23 mouse cellular contexts compared by ENCODE assay signal in the genomic region with DNA sequence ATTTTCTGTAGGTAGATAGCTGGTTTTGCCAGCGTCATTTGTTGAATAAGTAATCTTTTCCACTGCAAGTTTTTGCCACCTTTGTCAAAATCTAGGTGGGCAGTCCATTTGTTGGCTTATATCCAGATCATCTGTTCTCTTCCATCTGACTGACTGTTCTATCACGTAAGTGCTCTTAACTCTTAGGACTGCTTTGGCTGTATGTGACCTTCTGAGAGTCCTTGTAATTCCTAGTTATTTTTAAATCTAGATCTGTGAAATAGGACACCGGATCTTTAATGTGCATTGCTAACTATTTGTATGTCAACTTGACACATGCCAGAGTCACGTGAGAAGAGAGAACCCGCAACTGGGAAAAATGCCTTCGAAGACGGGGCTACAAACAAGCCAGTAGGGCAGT. TPM values are rescaled to one million over a fixed set of nuclear protein-coding genes. Genes with fewer than 3 reads are reported as not detected.
A peak's percentile ranks its signal among the peaks of the same experiment; 100 is the strongest.
DNase-seq lines count a peak whose midpoint lies in the region; ATAC-seq and TF ChIP-seq lines count a peak whose summit lies in the region.
"Had no signal": no experiment of that assay in that cellular context is flagged by ENCODE, and none has a peak within 500 bp of the region (broad histone marks: within the 10 kb centered on the region; RNA-seq: fewer than 3 reads in every experiment).

No protein-coding gene starts in this region.

- no peak overlapping the region for H3K9ac ChIP-seq in heart, embryonic 12.5 days
- no peak overlapping the region for H3K9ac ChIP-seq in heart, embryonic 15.5 days
- no peak overlapping the region for H3K9ac ChIP-seq in heart, adult 2 months (ENCODE audit: low read depth, low read length)
- no peak overlapping the region for H3K9ac ChIP-seq in kidney, postnatal 0 days (ENCODE audit: low read depth, low read length)
- H3K9ac ChIP-seq: embryonic facial prominence, embryonic 12.5 days; embryonic facial prominence, embryonic 15.5 days; forebrain, postnatal 0 days; hindbrain, embryonic 13.5 days; intestine, embryonic 15.5 days had no signal

- TF ChIP-seq POLR2A in heart, adult 2 months (IDR thresholded peaks at IDR 0.05; ENCODE audit: insufficient read depth, low read depth, low read length), result no peak

- peaks cover 4% of the 10 kb centered on the region; the same call in 1 of the 2 replicates for H3K36me3 ChIP-seq in heart, embryonic 12.5 days
- H3K36me3 ChIP-seq in heart, embryonic 15.5 days, result no peaks in the 10 kb centered on the region
- peaks cover 9% of the 10 kb centered on the region for H3K36me3 ChIP-seq in heart, adult 2 months (ENCODE audit: control insufficient read depth, insufficient read depth, low read length)
- H3K36me3 ChIP-seq in kidney, postnatal 0 days (ENCODE audit: insufficient read depth, low read length), result no peaks in the 10 kb centered on the region
- H3K36me3 ChIP-seq: embryonic facial prominence, embryonic 12.5 days; embryonic facial prominence, embryonic 15.5 days; hindbrain, embryonic 10.5 days; hindbrain, embryonic 13.5 days; intestine, embryonic 15.5 days had no signal

- ATAC-seq in heart, embryonic 12.5 days (ENCODE audit: insufficient number of reproducible peaks, low FRiP score), result no peak
- peak; percentile 43; the same call in 1 of the 2 replicates for ATAC-seq in heart, embryonic 15.5 days (replicated peaks; ENCODE audit: insufficient number of reproducible peaks, insufficient read depth, low FRiP score, low read depth)
- ATAC-seq in kidney, postnatal 0 days (replicated peaks; ENCODE audit: low FRiP score, low read depth), result no peak
- ATAC-seq: CD4-positive, CD25-positive, alpha-beta regulatory T cell, adult 4 months; forebrain, embryonic 14.5 days; forebrain, postnatal 0 days; hindbrain, embryonic 16.5 days; intestine, embryonic 15.5 days had no signal

- H3K4me2 ChIP-seq in heart, embryonic 12.5 days, result no peak overlapping the region
- no peak overlapping the region for H3K4me2 ChIP-seq in heart, embryonic 15.5 days
- no peak overlapping the region for H3K4me2 ChIP-seq in kidney, postnatal 0 days (ENCODE audit: low read length)
- H3K4me2 ChIP-seq: embryonic facial prominence, embryonic 12.5 days; embryonic facial prominence, embryonic 15.5 days; hindbrain, embryonic 13.5 days; intestine, embryonic 15.5 days had no signal

- intact Hi-C loops in heart, postnatal 25 days (cut with DNase I), result no loop called here
- intact Hi-C loops in heart, adult 2 months (cut with DNase I), result no loop called here

- no peak for DNase-seq in heart, postnatal 25 days (ENCODE audit: low spot score)
- DNase-seq in heart, adult 2 months, result no peak
- peak; percentile 7 for DNase-seq in kidney, postnatal 0 days (ENCODE audit: low spot score)
- no peak for DNase-seq in kidney, adult 18-20 months
- DNase-seq: adrenal gland, adult 2 months; adrenal gland, postnatal 14 days; cerebellum, adult 11 months; cerebellum, adult 2 months; cerebellum, adult 9-11 months; cerebellum, postnatal 25 days; forebrain, postnatal 0 days; gastrocnemius, postnatal 36 days had no signal

- 0 out of 2 replicates have a peak, but pooled peaks cover 1% of the 10 kb centered on the region for H3K79me2 ChIP-seq in heart, adult 2 months (replicated peaks; ENCODE audit: control insufficient read depth, insufficient read depth, low read length)

- no peak overlapping the region for H3K4me3 ChIP-seq in heart, embryonic 12.5 days
- no peak overlapping the region for H3K4me3 ChIP-seq in heart, embryonic 15.5 days
- no peak overlapping the region for H3K4me3 ChIP-seq in heart, adult 2 months
- no peak overlapping the region for H3K4me3 ChIP-seq in kidney, postnatal 0 days (replicated peaks; ENCODE audit: low read depth, low read length)
- H3K4me3 ChIP-seq: embryonic facial prominence, embryonic 12.5 days; embryonic facial prominence, embryonic 15.5 days; heart, embryonic 10.5 days; hindbrain, embryonic 10.5 days; hindbrain, embryonic 13.5 days; intestine, embryonic 15.5 days had no signal

- TF ChIP-seq CTCF in heart, adult 2 months (IDR thresholded peaks at IDR 0.05), result no peak
- no peak for TF ChIP-seq CTCF in kidney, postnatal 0 days (IDR thresholded peaks at IDR 0.05; ENCODE audit: low read depth)

- no peak for TF ChIP-seq EP300 in heart, adult 2 months (IDR thresholded peaks at IDR 0.05; ENCODE audit: insufficient read depth, low read depth, low read length)

- no peaks in the 10 kb centered on the region for H3K9me3 ChIP-seq in heart, embryonic 12.5 days (replicated peaks)
- H3K9me3 ChIP-seq in heart, embryonic 15.5 days (replicated peaks), result no peaks in the 10 kb centered on the region
- no peaks in the 10 kb centered on the region for H3K9me3 ChIP-seq in kidney, postnatal 0 days (replicated peaks; ENCODE audit: low read length)
- H3K9me3 ChIP-seq: embryonic facial prominence, embryonic 12.5 days; embryonic facial prominence, embryonic 15.5 days; heart, embryonic 10.5 days; hindbrain, embryonic 10.5 days; hindbrain, embryonic 13.5 days; intestine, embryonic 15.5 days had no signal

- H3K27ac ChIP-seq in heart, embryonic 12.5 days (ENCODE audit: poor library complexity, severe bottlenecking), result peak overlapping the region; percentile 62
- H3K27ac ChIP-seq in heart, embryonic 15.5 days, result peak overlapping the region; percentile 76
- H3K27ac ChIP-seq in heart, adult 2 months, result no peak overlapping the region
- no peak overlapping the region for H3K27ac ChIP-seq in kidney, postnatal 0 days
- H3K27ac ChIP-seq: embryonic facial prominence, embryonic 12.5 days; embryonic facial prominence, embryonic 15.5 days; heart, embryonic 10.5 days; hindbrain, embryonic 10.5 days; hindbrain, embryonic 13.5 days; intestine, embryonic 15.5 days had no signal

- WGBS in heart, embryonic 12.5 days, result 51% methylated on average over 7 of the region's 7 CpGs
- WGBS in heart, embryonic 15.5 days, result 43% methylated on average over 7 of the region's 7 CpGs
- WGBS in heart, adult 2 months, result 72% methylated on average over 7 of the region's 7 CpGs
- WGBS in kidney, postnatal 0 days, result 49% methylated on average over 7 of the region's 7 CpGs

- peaks cover 20% of the 10 kb centered on the region for H3K4me1 ChIP-seq in heart, embryonic 12.5 days (replicated peaks)
- peaks cover 26% of the 10 kb centered on the region for H3K4me1 ChIP-seq in heart, embryonic 15.5 days (replicated peaks)
- H3K4me1 ChIP-seq in heart, adult 2 months (ENCODE audit: control insufficient read depth, insufficient read depth, low read length), result peaks cover 4% of the 10 kb centered on the region
- H3K4me1 ChIP-seq in kidney, postnatal 0 days (replicated peaks; ENCODE audit: insufficient read depth, low read length), result no peaks in the 10 kb centered on the region
- H3K4me1 ChIP-seq: embryonic facial prominence, embryonic 12.5 days; embryonic facial prominence, embryonic 15.5 days; intestine, embryonic 15.5 days had no signal

- no peaks in the 10 kb centered on the region for H3K27me3 ChIP-seq in heart, embryonic 12.5 days (replicated peaks)
- H3K27me3 ChIP-seq in heart, embryonic 15.5 days, result no peaks in the 10 kb centered on the region
- no peaks in the 10 kb centered on the region for H3K27me3 ChIP-seq in heart, adult 2 months (ENCODE audit: control insufficient read depth, insufficient read depth, low read length)
- no peaks in the 10 kb centered on the region for H3K27me3 ChIP-seq in kidney, postnatal 0 days (ENCODE audit: insufficient read depth, low read length)
- H3K27me3 ChIP-seq: embryonic facial prominence, embryonic 12.5 days; embryonic facial prominence, embryonic 15.5 days; hindbrain, embryonic 13.5 days; intestine, embryonic 15.5 days had no signal

RNA-seq across cellular contexts. Expression of a gene that starts 37.3 kb away (rescaled TPM):
- polyA plus RNA-seq in heart, embryonic 12.5 days (2016; fragmentation: Nextera tagmentation; extraction: Ambion mirVana), result 7.1 and 7.6 TPM in 2 replicates
- total RNA-seq in heart, postnatal 25 days (2021), result 10 to 100 TPM; 23.5 to 25.5 TPM
- polyA plus RNA-seq in heart, embryonic 15.5 days (2015; fragmentation: Nextera tagmentation; extraction: Ambion mirVana), result 11.1 and 11.7 TPM in 2 replicates
- total RNA-seq in heart, adult 2 months (2021), result 10 to 100 TPM; 25.5 to 25.9 TPM
- 7.8 and 15.0 TPM in 2 replicates for polyA plus RNA-seq in heart, adult 2 months (2012; rRNA removed)
- 6.5 and 9.0 TPM in 2 replicates for polyA plus RNA-seq in kidney, postnatal 0 days (2015; fragmentation: Nextera tagmentation; extraction: Ambion mirVana)

Comparison
In these comparisons a context has a peak if more than half of its experiments do, and no peak if none do; other contexts are left out.
1. H3K27ac ChIP-seq: peak in heart, embryonic 12.5 days (single experiment) and heart, embryonic 15.5 days (single experiment); none in heart, adult 2 months (single experiment) and kidney, postnatal 0 days (single experiment).